Mouse (Mus musculus) kidney, postnatal 10 days (tissue): ENCODE data around the gene Pgm1.
A peak's percentile ranks its signal among the peaks of the same experiment; 100 is the strongest.

Experiments used
- DNase-seq: peaks from one replicate; pipeline ENCODE4 v3.0.0; 2021; ENCODE audit warnings: mixed read lengths

Pgm1 gene

GRCm38 (mm10) chr4:99929149-99929612 lies at the start of gene Pgm1:
Gene Pgm1, plus strand, starts transcription at chr4:99929414.
- peak; percentile 93 for DNase-seq

GRCm38 (mm10) chr4:99881882-99882281 lies 47.3 kb upstream of the Pgm1 start:
- DNase-seq = peak; percentile 35

GRCm38 (mm10) chr4:99882405-99882804 lies 46.8 kb upstream of the Pgm1 start:
- DNase-seq = no peak

- DNase-seq = no peak
Observed at GRCm38 (mm10) chr4:99913894-99914451, 15.2 kb upstream of the Pgm1 start.

- no peak for DNase-seq
Observed at GRCm38 (mm10) chr4:99926380-99926779, 2.8 kb upstream of the Pgm1 start.

- DNase-seq = no peak
Observed at GRCm38 (mm10) chr4:99928521-99928920, 693 bp upstream of the Pgm1 start.

GRCm38 (mm10) chr4:99929613-99930517 lies 651 bp downstream of the Pgm1 start, which contains the start of gene Itgb3bp:
Gene Itgb3bp, minus strand, starts transcription at chr4:99929813.
- peak; percentile 85 for DNase-seq

GRCm38 (mm10) chr4:99930518-99931239 lies 1.5 kb downstream of the Pgm1 start:
- DNase-seq = no peak

- DNase-seq = no peak
Observed at GRCm38 (mm10) chr4:99931240-99931580, 2.0 kb downstream of the Pgm1 start.

- no peak for DNase-seq
Observed at GRCm38 (mm10) chr4:99931807-99932206, 2.6 kb downstream of the Pgm1 start.

GRCm38 (mm10) chr4:99934859-99935258 lies 5.6 kb downstream of the Pgm1 start:
- DNase-seq = peak; percentile 43

GRCm38 (mm10) chr4:99936278-99936677 lies 7.1 kb downstream of the Pgm1 start:
- DNase-seq = no peak

GRCm38 (mm10) chr4:99939711-99940505 lies 10.7 kb downstream of the Pgm1 start:
- DNase-seq = peak; percentile 29

GRCm38 (mm10) chr4:99941655-99942414 lies 12.6 kb downstream of the Pgm1 start:
- peak; percentile 49 for DNase-seq

- no peak for DNase-seq
Observed at GRCm38 (mm10) chr4:99944606-99945005, 15.4 kb downstream of the Pgm1 start.

- no peak for DNase-seq
Observed at GRCm38 (mm10) chr4:99945011-99945410, 15.8 kb downstream of the Pgm1 start.

GRCm38 (mm10) chr4:99946516-99946915 lies 17.3 kb downstream of the Pgm1 start:
- DNase-seq = no peak

- DNase-seq = no peak
Observed at GRCm38 (mm10) chr4:99947192-99947591, 18.0 kb downstream of the Pgm1 start.

GRCm38 (mm10) chr4:99947896-99948295 lies 18.7 kb downstream of the Pgm1 start:
- no peak for DNase-seq

GRCm38 (mm10) chr4:99953904-99954303 lies 24.7 kb downstream of the Pgm1 start:
- DNase-seq = no peak

- no peak for DNase-seq
Observed at GRCm38 (mm10) chr4:99955396-99955795, 26.2 kb downstream of the Pgm1 start.

GRCm38 (mm10) chr4:99957186-99957585 lies 28.0 kb downstream of the Pgm1 start:
- DNase-seq = no peak
